Mouse (Mus musculus): ENCODE measurements at regions not wholly inside any gene's neighbourhood (a gene's known extent, or its start where the extent isn't known, plus 50 kb on each side); places are given as distances from the start of the nearest gene placed in this dataset.

GRCm38 (mm10) chr5:101239298-101240118 lies 394.0 kb downstream of the Gpat3 start:
- no peak for TF ChIP-seq CTCF (IDR thresholded peaks at IDR 0.05; ENCODE audit: insufficient read depth, low read depth, low read length)
- TF ChIP-seq POLR2A (IDR thresholded peaks at IDR 0.05; ENCODE audit: insufficient read depth, low read depth, low read length) = no peak

Data from olfactory bulb, adult 2 months (tissue).